Mouse (Mus musculus) heart, postnatal 36 days (tissue): ENCODE results near the gene Tmem242. TPM values are rescaled to one million over a fixed set of nuclear protein-coding genes. Genes with fewer than 3 reads are reported as not detected.

Experiments
- DNase-seq, 2 experiments: peaks; one replicate each; pipeline ENCODE4 v3.0.0; 2021 to 2022
- intact Hi-C: fragments of 180-260 bp; cut with DNase I; formaldehyde crosslinking; loops from one replicate; pipeline ENCODE4 v1.15.1; 2025
- microRNA-seq, 2 experiments: library from miRNA; unstranded; fragments of <30 nt; microRNA quantifications; one replicate each; pipeline ENCODE4 v1.2.0; 2021; ENCODE audit warnings: borderline number of aligned reads in 2 of 2
- total RNA-seq, 2 experiments: library from RNA; stranded (reverse); gene quantifications; 2 replicates each; pipeline ENCODE4 v1.2.3; 2021

Gene Tmem242
- total RNA-seq, 2 experiments from 2014 or later: 154 TPM

- intact Hi-C loops: no loop called here
- DNase-seq: no peak
Observed at GRCm38 (mm10) chr17:5386885-5387545, 53.0 kb downstream of the Tmem242 start.

- intact Hi-C loops: no loop called here
Observed at GRCm38 (mm10) chr17:5385694-5386093, 54.4 kb downstream of the Tmem242 start.

GRCm38 (mm10) chr17:5377930-5378310 lies 62.1 kb downstream of the Tmem242 start:
- intact Hi-C loops: no loop called here

More at GRCm38 (mm10) chr17:5385694-5386093, 54.4 kb downstream of the Tmem242 start:
- no peak for DNase-seq

DNA sequence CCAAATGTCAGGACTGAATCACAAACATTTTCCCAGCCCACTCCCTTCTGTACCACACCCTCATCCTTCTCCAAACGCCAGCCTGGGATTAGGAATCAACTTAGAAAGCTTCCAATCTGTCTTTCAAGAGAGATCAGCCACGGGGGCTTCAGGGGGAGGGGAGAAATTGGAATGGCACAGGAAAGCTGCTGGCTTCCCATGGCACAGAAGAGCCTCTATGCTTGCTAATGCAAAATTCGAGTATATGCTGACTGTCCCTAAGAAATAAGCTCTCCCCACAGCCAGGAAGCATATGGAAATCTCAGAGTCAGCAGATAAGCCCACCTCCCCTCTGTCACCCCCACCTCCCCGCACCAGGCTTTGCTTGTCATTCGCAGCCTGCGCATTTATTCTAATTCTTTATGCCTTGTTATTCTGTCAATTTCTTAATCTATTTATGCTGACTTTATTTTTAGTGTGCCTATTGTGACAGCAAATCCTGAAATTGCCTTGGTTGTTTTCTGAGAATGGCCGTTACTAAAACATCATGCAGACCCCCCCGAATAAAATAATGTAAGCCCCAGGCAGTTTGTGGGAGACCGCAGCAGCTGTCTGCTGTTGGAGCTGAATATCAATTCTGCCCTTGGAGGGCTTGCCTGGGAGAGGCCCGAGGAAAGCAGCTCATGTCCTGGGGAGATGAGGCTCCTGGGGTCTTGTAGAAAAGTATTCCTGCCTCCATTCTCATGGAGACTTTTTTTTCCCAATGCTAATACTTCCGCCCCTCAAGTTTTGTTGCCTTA lies 62.7 kb downstream of the Tmem242 start:
- intact Hi-C loops: no loop called here
- no peak for DNase-seq

More at GRCm38 (mm10) chr17:5377930-5378310, 62.1 kb downstream of the Tmem242 start:
- no peak for DNase-seq

GRCm38 (mm10) chr17:5372951-5373350 lies 67.1 kb downstream of the Tmem242 start:
- no peak for DNase-seq
- intact Hi-C loops: no loop called here

DNA sequence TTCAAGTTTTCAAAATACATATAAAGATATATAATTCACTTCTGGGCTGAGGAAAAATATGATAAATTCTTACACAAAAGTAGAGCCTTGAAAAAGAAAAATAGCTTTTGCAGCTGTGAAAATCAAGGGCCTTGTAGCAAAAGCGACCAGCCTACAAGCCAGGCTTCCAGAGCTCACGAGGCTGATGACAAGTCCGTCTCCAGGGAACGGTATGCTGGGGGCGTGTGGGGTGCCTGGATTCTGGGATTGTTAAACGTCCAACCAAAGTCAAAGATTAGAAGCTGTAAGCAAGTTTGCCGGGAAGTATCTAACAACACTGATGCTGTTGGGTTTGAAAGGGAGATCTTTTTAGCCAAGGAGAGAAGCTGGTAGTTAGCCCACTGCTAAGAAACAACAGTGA lies 68.5 kb downstream of the Tmem242 start:
- intact Hi-C loops: no loop called here
- no peak for DNase-seq

DNA sequence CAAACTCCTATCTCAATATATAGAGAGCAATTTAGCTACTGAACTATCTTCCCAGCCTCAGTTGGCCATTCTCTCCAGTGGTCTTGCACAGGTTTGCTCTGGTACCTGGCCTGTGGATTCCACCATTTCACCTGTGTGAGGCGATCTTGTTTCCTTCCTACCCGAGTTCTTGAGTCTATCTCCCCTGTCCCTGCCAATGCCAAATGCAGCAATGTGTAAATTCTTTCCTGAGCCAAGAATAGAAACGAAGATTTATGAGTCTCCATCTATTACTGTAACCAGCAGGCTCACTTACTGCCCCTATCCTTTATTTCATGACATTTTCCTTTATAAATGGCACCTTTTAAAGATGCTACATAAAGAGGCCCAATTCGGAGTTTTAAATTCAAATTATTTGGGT lies 69.0 kb downstream of the Tmem242 start:
- intact Hi-C loops: no loop called here
- no peak for DNase-seq

GRCm38 (mm10) chr17:5365992-5366398 lies 74.1 kb downstream of the Tmem242 start:
- intact Hi-C loops: no loop called here
- no peak for DNase-seq

Small RNAs within 50 kb of the gene (microRNA-seq; reads per million reads assigned to microRNA genes)
- gene Gm22475: 0 reads per million in 2 experiments

Other genes starting within 250 kb of the Tmem242 start
- gene Ldhal6b, start 21.5 kb downstream of the Tmem242 start, total RNA-seq: under 1 TPM; 0.28 to 0.60 TPM
- gene Zdhhc14, start 52.3 kb upstream of the Tmem242 start, total RNA-seq: 1 to 10 TPM; 4.6 to 4.7 TPM